Mouse (Mus musculus): ENCODE measurements around the gene Tyw5.

The Tyw5 gene

GRCm38 (mm10) chr1:57386519-57386918, 20.4 kb downstream of the Tyw5 start:
- DNase-seq, result no peak

- peak; percentile 97 to 98 for DNase-seq
These were observed 29.2 kb downstream of the Tyw5 start, which contains the start of gene 1700066M21Rik for GRCm38 (mm10) chr1:57377376-57378341. Gene 1700066M21Rik, plus strand, starts transcription at chr1:57377620.

- DNase-seq, result no peak
These were observed 30.1 kb downstream of the Tyw5 start for GRCm38 (mm10) chr1:57376806-57377205.

GRCm38 (mm10) chr1:57375276-57375675, 31.6 kb downstream of the Tyw5 start:
- DNase-seq, result no peak

GRCm38 (mm10) chr1:57370451-57370850, 36.5 kb downstream of the Tyw5 start:
- no peak for DNase-seq

- DNase-seq, result no peak
These were observed 37.8 kb downstream of the Tyw5 start for GRCm38 (mm10) chr1:57369111-57369510.

- no peak for DNase-seq
These were observed 39.5 kb downstream of the Tyw5 start for GRCm38 (mm10) chr1:57367446-57367845.

GRCm38 (mm10) chr1:57358546-57358945, 48.4 kb downstream of the Tyw5 start:
- no peak for DNase-seq

- DNase-seq, result no peak
These were observed 55.0 kb downstream of the Tyw5 start for GRCm38 (mm10) chr1:57351941-57352340.

- no peak for DNase-seq
These were observed 59.4 kb downstream of the Tyw5 start for GRCm38 (mm10) chr1:57347487-57347886.

GRCm38 (mm10) chr1:57341197-57341596, 65.7 kb downstream of the Tyw5 start:
- no peak for DNase-seq

- DNase-seq, result no peak
These were observed 67.6 kb downstream of the Tyw5 start for GRCm38 (mm10) chr1:57339156-57339796.
